Mouse (Mus musculus) hindbrain, embryonic 11.5 days (tissue): Measurements from ENCODE around the gene Vdac2. TPM values are rescaled to one million over a fixed set of nuclear protein-coding genes. Genes with fewer than 3 reads are reported as not detected.

Experiments used
- polyA plus RNA-seq: library from polyadenylated mRNA; unstranded; fragments of >200 nt; fragmentation: Nextera tagmentation; extraction: Ambion mirVana; gene quantifications from 2 replicates; pipeline ENCODE4 v1.2.1, GENCODE M21; 2014

The Vdac2 gene
- polyA plus RNA-seq, 1 experiment from 2014 or later: 318 TPM

Other genes with a start within 250 kb of the Vdac2 start
- 0.13 TPM in 1 of 2 replicates, not detected in the other for gene Dupd1, start 110.7 kb upstream of the Vdac2 start, polyA plus RNA-seq
- 15.6 and 19.9 TPM in 2 replicates for gene Samd8, start 74.7 kb upstream of the Vdac2 start, polyA plus RNA-seq
- not detected in 2 replicates for gene Dusp13, start 74.1 kb upstream of the Vdac2 start, polyA plus RNA-seq
- 16.8 and 19.2 TPM in 2 replicates for gene Comtd1, start 23.7 kb downstream of the Vdac2 start, polyA plus RNA-seq
- gene Zfp503, start 164.4 kb downstream of the Vdac2 start, polyA plus RNA-seq: 11.8 and 15.4 TPM in 2 replicates
- 0.20 and 0.91 TPM in 2 replicates for gene Lrmda, start 194.5 kb downstream of the Vdac2 start, polyA plus RNA-seq